Mouse (Mus musculus) embryonic facial prominence, embryonic 14.5 days (tissue): ENCODE measurements at regions not wholly inside any gene's neighbourhood (a gene's known extent, or its start where the extent isn't known, plus 50 kb on each side); places are given as distances from the start of the nearest gene placed in this dataset.

Experiments
- ATAC-seq: fragments of 200-750 bp; cut with Nextera tagmentation; 2 replicates; pipeline ENCODE4 v1.8.0; 2017; ENCODE audit warnings: low read depth, moderate number of reproducible peaks, moderate TSS enrichment
- DNase-seq: peaks from one replicate; pipeline ENCODE4 v3.0.0-alpha.2; 2015; ENCODE audit warnings: low spot score
- H3K27ac ChIP-seq: fragments of 300-500 bp; sonication (generic); replicated peaks from 2 replicates; pipeline ENCODE4 v1.5.1; 2014; ENCODE audit warnings: low read depth, mild to moderate bottlenecking, low read length, moderate library complexity
- H3K27me3 ChIP-seq: fragments of 300-500 bp; sonication (generic); replicated peaks from 2 replicates; pipeline ENCODE4 v1.6.1; 2014; ENCODE audit warnings: low read length; ENCODE audit not compliant: control insufficient read depth, insufficient read depth
- H3K36me3 ChIP-seq: fragments of 300-500 bp; sonication (generic); 2 replicates; pipeline ENCODE4 v1.6.1; 2014; ENCODE audit warnings: low read length, mixed read lengths; ENCODE audit not compliant: control insufficient read depth, insufficient read depth
- H3K4me1 ChIP-seq: fragments of 300-500 bp; sonication (generic); 2 replicates; pipeline ENCODE4 v1.6.1; 2014; ENCODE audit warnings: antibody characterized with exemption, low read length; ENCODE audit not compliant: control insufficient read depth, insufficient read depth
- H3K4me2 ChIP-seq: fragments of 300-500 bp; sonication (generic); 2 replicates; pipeline ENCODE4 v1.6.1; 2014; ENCODE audit warnings: low read depth, mild to moderate bottlenecking, low read length, moderate library complexity, mixed read lengths
- H3K4me3 ChIP-seq: fragments of 300-500 bp; sonication (generic); 2 replicates; pipeline ENCODE4 v1.5.1; 2014; ENCODE audit warnings: low read depth, mild to moderate bottlenecking, low read length
- H3K9ac ChIP-seq: fragments of 300-500 bp; sonication (generic); 2 replicates; pipeline ENCODE4 v1.6.1; 2014; ENCODE audit warnings: low read depth, mild to moderate bottlenecking, low read length, moderate library complexity, mixed read lengths
- H3K9me3 ChIP-seq: fragments of 300-500 bp; sonication (generic); 2 replicates; pipeline ENCODE4 v1.6.1; 2016; ENCODE audit warnings: low read length; ENCODE audit not compliant: control insufficient read depth
- WGBS: fragments of 180-500 bp; shearing (Covaris S2); extraction: QIAGEN DNeasy Blood & Tissue Kit; methylation state at CpG from one replicate; pipeline ENCODE4 v1.1.7; 2014; 5-methylcytosine and 5-hydroxymethylcytosine counted together

DNA sequence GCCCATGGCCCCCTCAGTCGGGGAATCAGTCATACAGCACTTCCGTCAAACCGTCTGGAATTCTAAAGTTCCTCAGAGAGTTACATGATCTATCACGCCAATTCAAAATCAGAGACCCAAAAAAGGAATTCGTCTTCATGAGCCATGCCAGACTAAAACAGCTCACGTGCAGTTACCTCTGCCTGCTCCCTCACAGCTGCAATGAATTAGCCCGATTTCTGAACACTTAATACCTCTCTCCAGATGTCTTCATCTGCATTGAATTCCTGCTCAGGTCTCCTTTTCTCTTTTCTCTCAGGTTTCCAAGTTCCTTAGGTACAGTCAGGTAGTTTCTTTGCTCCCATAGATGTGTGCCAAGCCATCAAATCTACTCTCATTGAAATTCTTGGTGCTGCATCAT, 192.4 kb upstream of the Lrig3 start:
- Histone ChIP-seq H3K4me2 (no peak overlapping the region), H3K27me3 (no peaks in the 10 kb centered on the region), H3K4me1 (0 out of 2 replicates have a peak, but pooled peaks cover 4% of the 10 kb centered on the region), H3K27ac (no peak overlapping the region), H3K9me3 (no peaks in the 10 kb centered on the region), H3K36me3 (no peaks in the 10 kb centered on the region), H3K9ac (no peak overlapping the region), H3K4me3 (no peak overlapping the region)
- peak; percentile 61 for DNase-seq
- 22% methylated on average over 7 of the region's 7 CpGs for WGBS
- ATAC-seq, result no peak

DNA sequence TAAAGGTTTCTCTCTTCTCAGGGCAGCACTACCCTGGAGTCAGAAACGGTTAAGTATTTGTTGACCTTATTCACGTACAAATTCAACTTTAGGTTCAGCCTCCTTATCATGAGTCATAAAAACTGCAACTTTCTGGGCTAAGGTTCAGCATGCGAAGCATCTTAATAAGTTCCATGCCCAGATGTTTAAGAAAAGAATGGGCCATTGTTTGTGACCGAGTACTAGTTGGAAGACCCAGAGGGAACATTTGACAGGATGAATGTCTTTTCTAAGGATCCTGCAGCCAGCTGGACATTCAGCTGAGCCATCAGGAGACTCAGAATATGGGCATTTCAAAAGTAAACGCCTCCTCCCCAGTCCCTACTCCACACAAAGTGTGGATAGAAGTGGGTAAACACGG, 183.5 kb upstream of the Lrig3 start:
- Histone ChIP-seq H3K4me2 (no peak overlapping the region), H3K4me3 (no peak overlapping the region), H3K9me3 (no peaks in the 10 kb centered on the region), H3K27ac (no peak overlapping the region), H3K9ac (no peak overlapping the region), H3K36me3 (no peaks in the 10 kb centered on the region), H3K4me1 (peaks cover 28% of the 10 kb centered on the region), H3K27me3 (no peaks in the 10 kb centered on the region)
- ATAC-seq, result no peak
- 26% methylated on average over 6 of the region's 6 CpGs for WGBS
- peak; percentile 42 for DNase-seq

DNA sequence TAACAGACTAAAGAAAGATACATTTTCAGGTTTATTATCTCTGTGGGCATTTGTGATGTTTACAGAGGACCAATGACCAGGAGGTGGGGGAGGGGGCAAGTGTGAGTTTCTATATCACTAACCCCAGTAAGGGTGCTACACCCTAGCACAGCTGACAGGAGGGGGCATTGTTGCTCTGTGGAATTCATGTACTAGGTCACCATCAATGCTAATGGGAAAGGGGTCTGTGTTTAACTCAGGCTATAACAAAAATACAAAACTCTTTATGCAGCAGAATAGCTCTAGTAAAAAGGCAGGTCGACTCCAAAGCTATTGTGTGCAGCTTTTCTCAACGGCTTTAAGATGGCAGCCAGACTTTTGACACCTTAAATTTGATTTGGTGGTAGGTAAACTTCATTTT, 181.1 kb upstream of the Lrig3 start:
- ATAC-seq, result peak; percentile 35; the same call in 1 of the 2 replicates

DNA sequence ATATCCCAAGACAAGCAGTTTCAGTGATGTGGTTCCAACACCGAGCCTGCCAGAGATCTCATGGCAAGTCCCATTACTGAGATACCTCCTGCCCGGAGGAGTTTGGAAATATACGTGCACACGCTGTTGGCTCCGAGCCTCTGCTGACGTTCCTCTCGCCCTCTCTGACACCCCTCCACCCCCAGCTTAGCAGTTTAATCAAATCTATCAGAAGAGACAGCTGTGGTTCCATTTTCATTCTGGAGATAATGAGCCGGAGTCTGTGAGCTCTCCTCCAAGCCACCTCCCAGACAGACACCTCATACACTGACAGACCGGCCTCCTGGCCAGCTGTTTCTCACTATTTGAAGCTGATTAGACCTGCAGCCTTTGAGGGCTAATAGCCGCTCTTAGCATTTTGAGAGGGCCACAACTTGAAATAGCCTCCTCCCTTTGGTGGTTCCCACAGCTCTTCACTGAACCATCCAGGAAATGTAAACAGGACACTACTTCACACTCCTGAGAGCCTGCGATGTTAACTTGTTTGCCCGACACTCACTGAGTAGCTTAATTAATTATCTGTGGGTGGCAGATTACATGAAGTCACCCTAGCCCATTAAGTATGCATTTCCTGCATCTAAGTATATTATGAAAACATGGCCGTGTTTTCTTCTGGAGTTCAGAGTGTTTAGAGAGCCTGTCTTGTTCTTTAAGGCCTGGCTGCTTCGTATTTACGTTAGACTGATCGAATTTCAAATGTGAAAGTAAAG, 180.3 kb upstream of the Lrig3 start:
- Histone ChIP-seq H3K9me3 (no peaks in the 10 kb centered on the region; the same call in 1 of the 2 replicates), H3K9ac (peak overlapping the region; percentile 21; the same call in 1 of the 2 replicates), H3K27me3 (no peaks in the 10 kb centered on the region), H3K27ac (peak overlapping the region; percentile 94), H3K4me2 (peak overlapping the region; percentile 57), H3K4me3 (no peak overlapping the region), H3K36me3 (no peaks in the 10 kb centered on the region), H3K4me1 (peaks cover 36% of the 10 kb centered on the region)
- ATAC-seq (peak; percentile 19; the same call in 1 of the 2 replicates), DNase-seq (peak; percentile 94)
- 5% methylated on average over 16 of the region's 16 CpGs for WGBS

More for the DNA sequence above, 181.1 kb upstream of the Lrig3 start:
- H3K4me2 ChIP-seq, result peak overlapping the region; percentile 57; the same call in 1 of the 2 replicates
- H3K4me3 ChIP-seq, result no peak overlapping the region
- no peak overlapping the region for H3K9ac ChIP-seq
- no peaks in the 10 kb centered on the region for H3K36me3 ChIP-seq
- peaks cover 36% of the 10 kb centered on the region for H3K4me1 ChIP-seq
- no peaks in the 10 kb centered on the region for H3K27me3 ChIP-seq
- H3K9me3 ChIP-seq, result no peaks in the 10 kb centered on the region; the same call in 1 of the 2 replicates
- H3K27ac ChIP-seq, result peak overlapping the region; percentile 94
- peak; percentile 87 for DNase-seq
- WGBS, result 14% methylated on average over 2 of the region's 2 CpGs

- DNase-seq (peak; percentile 70), ATAC-seq (peak; percentile 60)
- WGBS, result 2% methylated on average over 10 of the region's 10 CpGs
- peak overlapping the region; percentile 57 for H3K4me2 ChIP-seq
- H3K4me3 ChIP-seq, result peak overlapping the region; percentile 25
- no peaks in the 10 kb centered on the region for H3K36me3 ChIP-seq
- no peaks in the 10 kb centered on the region for H3K27me3 ChIP-seq
- H3K4me1 ChIP-seq, result peaks cover 36% of the 10 kb centered on the region
- no peaks in the 10 kb centered on the region; the same call in 1 of the 2 replicates for H3K9me3 ChIP-seq
- peak overlapping the region; percentile 53; the same call in 1 of the 2 replicates for H3K9ac ChIP-seq
- H3K27ac ChIP-seq, result peak overlapping the region; percentile 94
These were observed 179.6 kb upstream of the Lrig3 start for GRCm38 (mm10) chr10:125786197-125786879.

DNA sequence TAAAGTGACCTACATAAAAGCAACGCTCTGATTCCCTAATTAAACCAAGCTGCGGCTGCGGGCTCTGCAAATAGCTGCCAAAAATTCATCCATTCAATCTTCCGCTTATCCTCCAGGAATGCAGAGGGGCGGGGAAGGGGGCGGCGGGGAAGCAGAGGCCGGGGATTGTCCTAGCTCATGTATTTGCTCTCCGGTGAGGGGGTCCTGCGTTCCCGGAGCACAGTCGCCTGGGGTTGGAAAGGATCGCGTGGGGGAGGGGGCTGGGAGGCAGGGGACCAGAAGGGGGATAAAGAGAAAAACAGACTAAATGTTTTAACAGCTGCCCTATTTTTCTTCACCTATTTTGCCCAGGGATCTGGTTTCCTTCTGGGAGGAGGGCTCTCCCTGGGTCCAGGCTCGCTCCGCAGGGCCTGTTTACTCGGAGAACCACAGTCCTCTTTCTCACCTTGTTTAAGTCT, 179.1 kb upstream of the Lrig3 start:
- peak overlapping the region; percentile 94 for H3K27ac ChIP-seq
- peak overlapping the region; percentile 53 for H3K9ac ChIP-seq
- H3K9me3 ChIP-seq, result no peaks in the 10 kb centered on the region; the same call in 1 of the 2 replicates
- DNase-seq (peak; percentile 94), ATAC-seq (peak; percentile 90)
- WGBS, result 2% methylated on average over 17 of the region's 17 CpGs
- no peaks in the 10 kb centered on the region for H3K36me3 ChIP-seq
- peak overlapping the region; percentile 25 for H3K4me3 ChIP-seq
- H3K27me3 ChIP-seq, result no peaks in the 10 kb centered on the region
- peaks cover 35% of the 10 kb centered on the region for H3K4me1 ChIP-seq
- peak overlapping the region; percentile 57 for H3K4me2 ChIP-seq

DNA sequence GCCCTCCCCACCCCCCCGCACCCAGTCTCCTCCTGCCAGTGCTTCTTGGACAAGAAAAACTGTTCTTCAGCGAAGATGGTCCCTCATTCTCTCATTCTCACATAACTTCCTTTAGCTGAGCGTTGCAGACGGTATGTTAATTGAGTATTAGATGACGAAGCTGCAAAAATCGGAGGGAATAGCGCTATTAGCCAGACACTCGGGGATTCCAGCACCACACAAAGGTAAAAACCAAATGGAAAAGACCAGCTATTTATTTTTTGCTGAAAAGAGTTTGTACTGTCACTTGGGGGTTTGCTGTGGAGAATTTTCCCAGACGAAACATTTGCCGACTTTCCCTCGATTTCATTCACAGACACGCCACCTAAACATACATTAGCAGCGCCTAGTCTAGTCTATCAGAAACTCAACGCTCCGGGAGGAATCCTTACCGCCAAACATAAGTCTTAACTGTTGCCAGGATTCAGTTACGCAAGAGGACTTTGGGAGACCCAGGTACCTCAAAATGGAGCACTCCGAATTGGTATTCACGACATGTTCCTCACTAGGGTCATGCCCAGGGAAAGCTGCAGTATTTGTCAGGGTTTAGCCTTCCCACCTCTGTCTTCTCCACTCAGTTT, 178.4 kb upstream of the Lrig3 start:
- WGBS, result 12% methylated on average over 19 of the region's 19 CpGs
- DNase-seq, result peak; percentile 67
- peak overlapping the region; percentile 53 for H3K9ac ChIP-seq
- H3K4me3 ChIP-seq, result peak overlapping the region; percentile 25
- ATAC-seq, result 0 out of 2 replicates have a peak, but pooled peaks have one; percentile 9
- H3K27ac ChIP-seq, result peak overlapping the region; percentile 94
- no peaks in the 10 kb centered on the region for H3K36me3 ChIP-seq
- peak overlapping the region; percentile 57 for H3K4me2 ChIP-seq
- H3K9me3 ChIP-seq, result no peaks in the 10 kb centered on the region; the same call in 1 of the 2 replicates
- H3K4me1 ChIP-seq, result peaks cover 28% of the 10 kb centered on the region
- no peaks in the 10 kb centered on the region for H3K27me3 ChIP-seq

GRCm38 (mm10) chr10:125788262-125788661, 177.7 kb upstream of the Lrig3 start:
- H3K36me3 ChIP-seq, result no peaks in the 10 kb centered on the region
- no peak overlapping the region for H3K9ac ChIP-seq
- no peak overlapping the region for H3K4me3 ChIP-seq
- no peak for DNase-seq
- H3K4me2 ChIP-seq, result 0 out of 2 replicates have a peak overlapping the region, but pooled peaks have one; percentile 57
- H3K27ac ChIP-seq, result peak overlapping the region; percentile 94
- H3K4me1 ChIP-seq, result peaks cover 28% of the 10 kb centered on the region
- WGBS, result 91% methylated on average over 2 of the region's 2 CpGs
- ATAC-seq, result no peak
- no peaks in the 10 kb centered on the region; the same call in 1 of the 2 replicates for H3K9me3 ChIP-seq
- no peaks in the 10 kb centered on the region for H3K27me3 ChIP-seq
